Mouse (Mus musculus) urinary bladder, postnatal 36 days (tissue): Measurements from ENCODE around the gene Zfp507.

ENCODE experiments used
- DNase-seq, 2 experiments: peaks; one replicate each; pipeline ENCODE4 v3.0.0; 2022; ENCODE audit warnings: low spot score in 2 of 2, mixed read lengths in 1 of 2

The Zfp507 gene

DNA sequence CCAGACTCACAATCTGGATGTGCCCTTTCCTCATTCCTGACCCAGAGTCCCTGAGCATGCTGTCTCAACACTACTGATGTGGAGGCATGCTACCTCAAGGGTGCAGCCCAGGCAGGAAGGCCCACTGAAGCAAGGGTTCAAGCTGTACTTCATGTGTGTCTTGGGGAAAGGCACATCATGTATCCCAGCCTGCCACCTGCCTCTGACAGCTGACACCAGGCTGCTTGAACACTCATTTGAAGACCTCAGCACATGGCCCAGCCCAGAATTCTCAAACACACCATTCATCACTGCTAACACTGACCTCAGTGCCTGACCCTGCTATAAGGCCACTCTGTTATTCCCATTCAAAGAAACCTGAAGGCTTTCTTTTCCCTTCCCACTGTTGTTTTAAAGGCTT lies 20.6 kb downstream of the Zfp507 start:
- DNase-seq = no peak

DNA sequence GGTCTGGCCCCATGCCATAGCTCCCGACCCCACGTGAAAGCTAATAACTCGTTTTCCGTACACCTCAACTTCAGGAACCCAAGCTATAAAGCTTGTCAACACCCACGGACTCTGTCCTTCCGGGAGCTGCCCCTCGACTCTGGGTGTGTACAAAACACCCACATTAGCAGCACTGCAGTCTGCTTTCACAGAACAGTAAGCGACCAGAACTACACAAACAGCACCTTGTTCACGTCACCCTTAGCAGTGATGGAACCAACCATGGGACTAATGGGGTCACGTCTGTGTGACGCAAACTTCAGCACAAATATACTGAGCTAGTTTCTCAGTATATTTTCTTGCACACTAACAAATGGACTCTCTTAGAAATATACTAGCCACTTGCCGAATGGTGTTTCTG lies 28.7 kb downstream of the Zfp507 start:
- no peak for DNase-seq

DNA sequence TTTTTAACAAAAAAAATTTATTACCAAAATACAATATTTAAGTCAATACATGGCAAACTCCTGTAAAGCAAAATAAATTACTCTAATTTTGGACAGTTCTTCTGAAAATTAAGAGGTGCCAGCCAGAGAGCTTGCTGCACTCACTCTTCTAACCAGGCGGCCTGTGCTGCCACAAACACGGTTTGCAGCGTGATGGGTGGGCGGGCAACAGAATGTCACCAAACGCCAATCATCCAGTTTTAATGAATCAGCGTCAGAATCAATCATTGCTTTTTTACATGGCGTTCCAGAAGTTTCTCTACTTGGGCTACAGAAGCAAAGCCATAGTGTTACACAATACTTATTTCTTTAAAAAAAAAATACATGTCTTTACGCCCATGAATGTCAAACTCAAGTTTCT lies 30.5 kb downstream of the Zfp507 start:
- DNase-seq = no peak

DNA sequence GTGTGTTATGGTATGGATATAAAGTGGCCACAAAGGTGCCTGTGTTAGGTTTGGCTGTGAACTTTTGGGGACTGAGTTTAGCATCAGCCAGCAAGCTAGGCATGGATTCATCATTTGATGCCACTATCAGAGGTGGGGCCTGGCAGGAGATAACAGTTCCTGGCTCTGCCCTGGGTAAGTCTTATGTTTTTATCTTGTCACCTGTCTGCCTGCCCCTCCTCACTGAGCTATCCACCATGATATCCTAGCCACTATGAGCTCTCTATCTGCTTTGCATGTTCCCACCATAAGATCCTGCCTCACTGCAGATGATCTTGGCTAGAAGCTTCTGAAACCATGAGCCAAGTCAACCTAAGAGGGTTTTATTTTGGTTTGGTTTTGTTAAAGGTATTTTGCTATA lies 31.7 kb downstream of the Zfp507 start:
- no peak for DNase-seq

DNA sequence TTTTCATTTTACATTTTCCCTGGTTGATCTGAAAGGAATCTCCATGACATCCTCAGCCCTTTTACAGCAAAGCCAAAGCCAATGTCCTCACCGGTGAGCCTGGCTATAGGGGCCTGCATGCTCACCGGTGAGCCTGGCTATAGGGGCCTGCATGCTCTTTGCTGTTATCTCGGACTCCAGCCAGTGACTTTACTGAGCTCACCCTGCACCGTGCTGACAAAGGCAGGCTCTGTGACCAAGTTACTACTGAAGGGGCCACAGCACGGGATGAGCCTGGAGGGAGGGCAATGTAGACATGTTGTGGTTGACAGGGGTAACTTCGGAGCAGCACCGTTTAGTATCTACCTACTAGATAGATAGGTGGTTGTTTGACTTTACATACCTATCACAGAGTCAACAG lies 32.7 kb downstream of the Zfp507 start:
- no peak for DNase-seq

DNA sequence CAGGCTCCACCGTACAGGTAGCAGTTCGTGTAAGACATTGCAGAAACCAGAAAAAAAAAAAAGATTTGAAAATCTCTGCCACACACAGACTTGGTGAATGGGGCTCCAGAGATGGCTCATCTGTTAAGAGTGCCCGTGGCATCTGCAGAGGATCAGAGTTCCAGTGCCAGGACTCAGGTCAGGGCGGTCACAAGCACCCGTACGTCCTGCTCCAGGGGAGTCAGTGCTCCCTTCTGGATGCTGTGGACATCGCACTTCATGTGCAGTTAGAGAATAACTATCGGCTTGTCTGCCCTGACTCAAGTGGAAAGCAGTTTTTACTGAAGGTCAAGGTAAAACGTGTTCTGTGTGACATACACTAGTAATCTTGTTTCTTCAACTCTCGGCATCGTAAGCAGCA lies 38.3 kb downstream of the Zfp507 start:
- no peak for DNase-seq

DNA sequence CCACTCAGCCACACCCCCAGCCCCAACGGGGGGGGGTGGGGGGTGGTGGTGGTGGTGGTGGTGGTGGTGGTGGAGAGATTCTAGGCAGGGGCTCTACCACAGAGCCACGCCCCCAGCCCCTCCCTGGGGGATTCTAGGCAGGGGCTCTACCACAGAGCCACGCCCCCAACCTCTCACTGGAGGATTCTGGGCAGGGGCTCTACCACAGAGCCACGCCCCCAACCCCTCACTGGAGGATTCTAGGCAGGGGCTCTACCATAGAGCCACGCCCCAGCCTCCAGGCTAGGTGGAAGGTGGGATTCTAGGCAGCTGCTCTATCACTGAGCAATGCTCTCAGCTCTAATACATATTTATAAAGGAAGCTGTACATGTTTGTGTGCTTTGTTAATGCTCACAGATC lies 41.0 kb downstream of the Zfp507 start:
- DNase-seq = no peak

DNA sequence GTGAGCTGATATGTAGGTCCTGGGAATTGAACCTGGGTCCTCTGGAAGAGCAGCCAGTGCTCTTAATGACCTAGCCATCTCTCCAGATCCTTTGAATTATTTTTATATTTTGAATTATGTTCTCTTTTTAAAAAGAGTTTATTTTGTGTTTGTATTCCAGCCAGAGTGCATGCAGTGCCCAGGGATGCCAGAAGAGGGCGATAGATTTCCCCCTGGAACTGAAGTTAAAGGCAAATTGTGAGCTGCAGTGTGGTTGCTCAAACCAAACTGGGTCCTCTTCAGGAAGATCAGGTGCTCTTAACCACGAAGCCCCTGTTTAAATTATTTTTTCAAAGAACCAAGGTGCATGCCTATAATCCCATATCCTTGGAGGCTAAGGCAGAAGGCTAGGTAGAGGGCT lies 43.2 kb downstream of the Zfp507 start:
- no peak for DNase-seq

DNA sequence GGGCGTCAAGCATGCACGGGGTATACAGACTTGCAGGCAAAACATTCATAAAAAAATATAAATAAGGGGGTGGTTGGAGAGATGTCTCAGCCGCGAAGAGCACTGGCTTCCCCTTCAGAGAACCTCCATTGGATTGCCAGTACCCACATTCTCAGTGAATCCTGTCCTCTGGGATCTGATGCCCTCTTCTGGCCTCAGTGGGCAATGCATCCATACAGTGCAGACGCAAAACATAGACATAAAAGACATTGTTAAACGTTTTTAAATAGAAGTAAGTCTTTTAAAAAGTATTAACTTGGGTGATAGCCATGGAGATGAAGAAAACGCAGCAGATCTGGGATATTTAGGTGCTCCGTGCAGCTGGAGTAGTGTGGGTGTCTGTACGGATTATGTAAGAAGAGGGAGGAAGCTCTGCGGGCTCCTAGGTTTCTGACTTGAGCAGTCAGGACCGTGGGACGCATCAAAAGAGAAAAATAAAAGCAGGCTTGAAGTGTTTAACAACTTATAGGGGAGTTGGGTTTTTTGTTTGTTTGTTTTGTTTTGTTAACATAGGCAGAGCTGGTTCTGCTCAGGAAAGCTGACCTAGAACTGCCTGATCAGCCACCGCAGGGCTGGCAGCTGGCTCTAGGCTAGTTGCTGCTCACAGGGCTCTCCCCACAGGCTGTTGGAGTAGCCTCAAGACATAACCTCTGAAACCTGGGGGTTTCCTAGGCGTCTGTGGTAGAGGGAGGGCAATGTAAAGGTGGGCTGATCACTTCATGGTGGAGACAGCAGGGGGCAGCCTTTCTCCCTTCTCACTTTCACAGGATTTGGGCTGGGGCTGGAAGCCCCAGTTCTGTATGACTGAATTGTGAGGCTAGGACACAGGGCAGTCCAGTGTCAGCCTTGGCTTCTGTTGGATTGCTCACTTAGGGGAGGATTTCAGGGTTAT lies 46.0 kb downstream of the Zfp507 start:
- no peak for DNase-seq

DNA sequence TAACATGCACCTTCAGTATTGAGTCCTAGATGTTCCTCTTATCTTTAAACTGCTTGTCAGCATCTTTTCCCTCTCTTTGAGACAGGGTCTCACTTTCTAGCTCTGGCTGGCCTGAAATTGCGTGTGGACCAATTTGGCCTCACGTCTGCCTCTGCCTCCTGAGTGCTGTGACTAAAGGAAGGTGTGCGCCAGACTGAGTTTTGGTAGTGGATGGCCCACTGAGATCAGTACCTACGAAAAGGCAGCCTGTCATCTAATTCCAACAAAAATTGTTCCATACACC lies 48.0 kb downstream of the Zfp507 start:
- no peak for DNase-seq

DNA sequence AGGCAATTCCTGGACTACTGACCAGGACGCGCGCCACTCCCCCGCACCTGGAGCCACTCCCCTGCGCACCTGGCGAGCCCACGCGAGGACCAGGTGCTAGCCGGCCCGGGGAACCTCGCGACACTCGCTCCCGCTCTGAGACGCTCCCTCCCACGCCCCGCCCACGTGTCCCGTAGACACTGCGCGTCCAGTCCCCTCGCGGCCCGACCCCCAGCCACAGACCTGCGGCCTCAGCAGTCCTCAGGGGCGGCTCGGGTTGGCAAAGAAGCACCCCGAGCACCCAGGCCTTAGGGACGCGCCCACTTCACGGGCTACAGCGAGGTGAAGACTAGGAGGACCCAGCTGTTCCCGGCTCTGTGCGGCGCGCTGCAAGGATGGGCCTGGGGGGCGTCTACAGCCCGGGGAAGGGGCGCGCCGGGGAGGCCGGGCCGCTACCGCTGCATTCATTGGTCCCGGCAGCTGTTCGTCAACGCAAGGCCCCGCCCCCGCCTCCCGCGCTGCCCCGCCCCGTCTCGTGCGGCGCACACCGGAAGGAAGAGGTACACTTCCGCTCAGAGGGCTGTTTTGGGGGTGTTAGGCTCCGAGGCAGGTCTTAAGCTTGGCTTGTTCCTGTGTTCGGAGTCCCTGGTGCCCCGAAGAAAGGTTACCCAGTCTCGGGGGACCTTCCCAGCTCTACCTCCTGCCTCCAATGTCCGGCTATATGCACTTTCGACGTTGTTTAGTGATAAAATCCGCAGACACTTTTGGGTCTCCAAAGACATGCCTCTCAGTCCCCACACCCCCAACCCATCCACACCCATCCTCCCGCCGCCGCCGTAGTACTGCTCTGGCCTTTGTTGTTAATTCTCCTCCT lies 48.5 kb downstream of the Zfp507 start, which contains the start of gene Dpy19l3:
TSS of gene Dpy19l3 (minus strand) at position 422 of the 853 bp plus-strand sequence.
- peak; percentile 85 to 87 for DNase-seq

DNA sequence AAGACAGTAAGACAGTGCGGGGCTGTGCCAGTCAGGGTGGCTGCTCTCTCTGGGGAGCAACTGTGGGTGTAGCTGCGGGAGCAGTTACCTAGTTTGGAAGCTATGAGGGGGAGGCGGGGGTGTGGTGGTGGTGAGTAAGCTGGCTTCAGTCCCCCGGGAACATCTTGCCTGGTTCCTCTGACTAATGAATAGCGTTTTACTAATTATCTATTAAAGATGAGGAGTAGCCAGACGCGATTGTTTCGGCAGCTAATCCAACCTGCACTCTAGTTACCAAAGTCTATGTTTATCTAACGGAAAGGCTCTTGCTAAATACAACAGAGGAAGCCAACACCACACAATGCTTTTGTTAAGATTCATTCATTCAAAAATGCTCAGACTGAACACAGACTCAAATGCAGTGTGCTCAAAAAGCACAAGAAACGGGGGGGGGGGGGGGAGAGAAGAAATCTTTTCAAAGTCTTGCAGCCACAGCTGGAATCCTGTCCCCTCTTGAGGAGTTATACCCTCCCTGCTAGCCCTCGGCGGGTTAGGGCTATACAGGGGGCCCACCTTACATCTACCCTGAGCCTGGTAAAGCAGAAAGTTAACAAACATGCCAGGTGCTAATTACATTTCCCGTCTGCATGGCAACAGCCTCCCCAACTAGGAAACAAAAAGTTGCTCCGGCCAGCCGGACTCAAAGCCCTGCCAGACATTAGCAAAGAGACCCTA lies 49.3 kb downstream of the Zfp507 start:
- DNase-seq = no peak

DNA sequence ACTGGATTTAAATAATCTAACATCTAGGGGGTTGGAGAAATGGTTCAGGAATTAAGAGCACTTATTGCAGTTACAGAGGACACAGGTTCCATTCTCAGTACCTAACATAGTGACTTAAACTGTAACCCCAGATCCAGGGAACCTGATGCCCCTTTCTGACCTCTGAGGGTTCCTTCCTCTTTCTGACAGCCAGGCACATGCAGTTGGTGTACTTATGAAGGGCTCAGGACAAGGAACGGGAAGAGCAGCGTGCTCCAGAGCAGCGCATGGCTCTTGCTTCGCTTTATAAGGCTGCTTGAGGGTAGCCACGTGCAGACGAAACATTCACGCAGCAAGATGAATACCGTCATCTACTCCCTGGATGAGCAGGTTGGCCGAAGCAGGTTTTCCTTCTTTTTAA lies 51.9 kb downstream of the Zfp507 start:
- DNase-seq = no peak

DNA sequence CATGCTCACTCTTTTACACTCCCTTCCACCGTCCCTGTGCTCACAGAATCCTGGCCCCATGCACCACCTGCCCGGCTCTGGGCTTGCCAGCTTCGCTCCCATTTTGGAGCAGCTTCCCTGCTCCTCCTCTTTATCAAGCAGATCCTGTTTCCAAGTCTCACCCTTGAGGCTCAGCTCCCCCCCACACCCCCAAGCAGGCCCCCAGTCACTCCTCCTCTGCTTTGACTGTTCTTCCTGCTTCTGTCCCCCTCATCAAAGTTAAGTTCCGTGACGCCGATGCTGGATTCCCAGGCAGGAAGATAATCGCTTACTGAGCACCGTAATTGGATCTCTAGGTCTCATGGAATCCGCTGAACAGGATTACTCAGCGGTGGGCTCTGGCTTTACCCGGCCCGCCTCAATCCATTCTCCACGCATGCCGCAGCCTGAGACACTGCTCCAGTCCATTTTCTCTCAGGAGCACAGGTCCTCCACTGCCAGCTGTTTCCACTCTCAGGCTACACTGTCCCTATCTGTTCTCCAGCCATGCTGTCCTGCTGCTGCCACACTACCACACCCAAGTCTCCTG lies 55.3 kb downstream of the Zfp507 start:
- DNase-seq = no peak

DNA sequence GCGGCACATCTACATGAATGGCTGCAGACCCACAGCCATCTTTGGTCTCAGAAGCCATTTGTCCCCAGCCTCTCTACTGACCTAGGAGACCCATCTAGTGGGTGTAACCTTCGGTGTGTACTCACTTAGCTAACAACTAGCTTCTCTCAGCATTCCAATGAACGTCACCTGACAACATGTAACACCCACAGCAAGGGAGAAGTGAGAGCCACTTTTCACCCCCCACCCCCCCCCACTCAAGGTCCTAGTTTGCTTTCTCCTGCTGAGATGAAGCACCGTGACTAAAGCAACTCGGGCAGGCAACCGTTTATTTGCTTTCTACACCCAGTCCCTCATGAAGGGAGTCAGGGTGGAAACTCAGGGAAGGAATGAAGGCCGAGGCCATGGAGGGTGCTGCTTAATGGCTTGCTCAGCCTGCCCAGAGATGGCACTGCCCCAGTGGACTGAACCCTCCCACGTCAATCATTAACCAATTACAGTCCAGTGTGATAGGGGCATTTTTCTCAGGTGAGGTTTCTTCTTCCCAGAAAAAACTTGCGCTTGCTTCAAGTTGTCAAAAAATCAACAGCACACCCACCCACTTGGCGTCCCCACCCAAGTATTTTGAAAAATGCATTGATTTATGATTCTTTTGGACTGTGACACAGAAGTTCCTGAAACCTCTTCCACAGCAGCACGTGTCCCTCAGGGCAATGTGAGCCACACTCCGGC lies 56.0 kb downstream of the Zfp507 start:
- no peak for DNase-seq

DNA sequence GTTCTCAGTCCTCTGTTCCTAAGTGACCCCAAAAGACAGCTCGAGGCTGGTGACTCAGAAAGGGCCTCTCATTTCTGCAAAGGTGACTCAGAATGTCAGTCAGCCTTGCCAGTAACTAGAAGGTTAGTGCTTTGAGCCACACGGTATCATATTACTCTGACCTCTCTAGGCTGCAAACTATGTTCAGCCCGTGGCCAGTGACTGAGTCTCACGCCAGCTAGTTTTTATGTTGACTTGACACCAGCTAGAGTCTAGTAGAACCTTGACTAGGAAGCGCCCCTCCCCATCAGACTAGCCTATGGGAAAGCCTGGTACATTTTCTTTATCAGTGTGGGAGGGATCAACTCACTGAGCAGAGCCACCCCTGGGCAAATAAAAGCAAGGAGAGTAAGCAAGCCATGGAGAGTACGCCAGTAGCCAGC lies 57.5 kb downstream of the Zfp507 start:
- DNase-seq = peak in 1 of 2 experiments; percentile 7

DNA sequence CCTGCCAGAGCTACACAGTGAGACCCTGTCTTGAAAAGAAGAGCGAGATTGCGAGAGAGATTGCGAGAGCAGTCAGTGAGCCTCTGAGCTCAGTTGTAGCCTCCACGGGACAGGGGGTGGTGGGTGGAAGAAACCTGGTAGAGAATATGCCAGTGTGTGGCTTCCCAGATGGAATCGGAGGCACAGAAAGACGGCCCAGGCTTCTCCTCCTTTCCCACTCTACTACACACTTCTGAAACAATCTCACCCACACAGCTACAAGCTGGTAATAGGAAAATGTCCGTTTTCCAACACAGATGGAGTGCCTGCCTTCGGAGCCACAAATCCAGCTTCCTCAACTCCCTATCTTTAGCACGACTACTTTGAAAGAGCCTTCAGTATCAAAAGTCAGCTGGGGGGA lies 58.0 kb downstream of the Zfp507 start:
- no peak for DNase-seq

DNA sequence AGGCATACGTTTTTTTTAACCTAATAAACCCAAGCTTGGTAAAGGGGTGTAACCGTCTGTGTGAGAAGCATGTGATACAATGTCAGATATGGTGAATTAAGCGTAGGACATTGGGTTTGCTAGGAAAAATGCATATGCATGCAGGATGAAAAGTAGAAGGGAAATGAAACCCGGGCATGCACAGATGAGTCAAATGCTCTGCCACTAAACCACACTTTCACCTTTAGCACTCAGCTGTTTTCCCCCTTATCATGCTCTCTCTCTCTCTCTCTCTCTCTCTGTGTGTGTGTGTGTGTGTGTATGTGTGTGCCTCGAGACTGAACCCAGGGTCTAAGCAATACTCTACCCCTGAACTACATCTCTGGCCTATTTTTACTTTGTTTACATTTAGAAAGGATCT lies 60.5 kb downstream of the Zfp507 start:
- DNase-seq = no peak

DNA sequence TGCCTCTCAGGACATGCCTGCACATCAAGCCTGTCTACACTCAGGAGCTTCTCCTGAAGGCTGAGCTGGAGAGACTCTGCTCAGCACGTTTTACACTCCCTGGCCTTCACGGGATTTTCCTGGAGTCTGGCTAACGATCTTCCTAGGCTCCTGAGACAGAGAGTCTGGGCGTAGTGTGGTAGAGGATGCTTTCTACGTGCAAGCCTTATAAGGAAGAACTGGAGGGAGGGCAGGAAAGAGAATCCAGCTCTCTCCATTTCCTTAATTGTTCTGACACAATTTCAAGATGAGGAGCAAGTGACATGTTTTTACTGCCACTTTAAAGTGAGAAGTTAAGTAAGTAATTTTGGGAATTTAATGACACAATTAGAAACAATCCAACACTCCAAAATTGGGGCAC lies 60.9 kb downstream of the Zfp507 start:
- DNase-seq = no peak

DNA sequence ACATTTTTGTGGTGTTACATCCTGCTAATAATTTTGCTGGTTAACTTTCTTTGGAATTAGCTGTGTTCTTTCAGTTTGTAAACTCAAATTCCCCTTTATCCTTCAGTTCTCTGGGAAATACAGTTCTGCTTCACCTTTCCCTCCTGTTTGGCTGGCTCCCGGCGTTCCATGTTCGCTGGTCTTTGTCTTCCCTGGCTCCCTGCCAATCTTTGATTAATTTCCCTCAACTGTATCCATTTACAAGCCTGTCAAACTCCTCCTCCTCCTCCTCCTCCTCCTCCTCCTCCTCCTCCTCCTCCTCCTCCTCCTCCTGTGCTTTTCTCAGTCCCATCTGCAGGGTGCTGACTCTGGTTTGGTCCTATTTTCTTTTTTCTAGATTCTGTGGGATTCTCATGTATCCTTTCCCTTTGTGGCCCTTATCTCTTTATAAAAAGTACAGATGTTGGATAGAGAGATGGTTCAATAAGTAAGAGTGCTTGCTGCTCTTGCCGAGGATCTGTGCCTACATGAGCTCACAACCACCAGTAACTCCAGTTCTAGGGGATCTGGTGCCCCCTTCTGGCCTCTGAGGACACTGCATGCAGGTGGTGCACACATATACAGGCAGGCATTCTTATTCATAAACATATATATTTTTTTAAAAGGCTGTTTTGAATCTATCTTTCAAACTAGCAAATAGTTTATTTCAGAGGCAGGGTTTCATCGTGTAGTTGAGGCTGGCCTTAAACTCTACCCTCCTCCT lies 62.1 kb downstream of the Zfp507 start:
- peak in 1 of 2 experiments; percentile 40 for DNase-seq

DNA sequence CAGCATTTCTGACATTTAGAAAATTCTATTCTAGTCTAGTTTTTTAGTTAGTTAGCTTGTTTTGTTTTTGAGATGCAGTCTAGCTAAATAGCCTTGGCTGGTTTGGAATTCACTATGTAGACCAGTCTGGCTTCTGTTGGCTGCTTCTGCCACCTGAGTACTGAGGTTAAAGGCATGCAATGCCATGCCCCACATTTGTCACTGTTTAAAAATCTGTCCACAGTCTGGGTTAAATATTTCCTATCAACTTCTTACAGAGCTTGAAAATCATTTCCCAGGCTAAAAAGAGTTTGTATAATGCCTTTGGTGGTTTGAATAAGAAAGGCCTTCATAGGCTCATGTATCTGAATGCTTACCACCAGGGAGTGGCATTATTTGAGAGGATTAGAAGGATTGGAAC lies 63.9 kb downstream of the Zfp507 start:
- no peak for DNase-seq
